Mouse (Mus musculus) mouse trophoblast stem cell (cell line): ENCODE measurements around the gene Mrgpra4.

ENCODE experiments used
- in situ Hi-C, 2 experiments: fragments of 300-500 bp; cut with MseI, MboI; formaldehyde crosslinking; loops; 2 replicates in 1 of 2; 3 replicates in 1 of 2; pipeline ENCODE4 v1.15.1; 2025

Gene Mrgpra4

GRCm38 (mm10) chr7:47981995-47982394 is at the start of gene Mrgpra4:
Gene Mrgpra4, minus strand, starts transcription at chr7:47982095.
- in situ Hi-C loops: no loop called here

- in situ Hi-C loops: no loop called here
These were observed 45.6 kb upstream of the Mrgpra4 start, which contains the start of gene Mrgprx1 for GRCm38 (mm10) chr7:48027497-48027896. Gene Mrgprx1, minus strand, starts transcription at chr7:48027597.

GRCm38 (mm10) chr7:48017874-48018273 is 36.0 kb upstream of the Mrgpra4 start:
- in situ Hi-C loops: no loop called here

- in situ Hi-C loops: no loop called here
These were observed 13.8 kb upstream of the Mrgpra4 start for GRCm38 (mm10) chr7:47995689-47996088.

GRCm38 (mm10) chr7:47986752-47987151 is 4.9 kb upstream of the Mrgpra4 start:
- in situ Hi-C loops: no loop called here
